Mouse (Mus musculus) adrenal gland, adult 18-20 months (tissue): Measurements from ENCODE around the gene Bhlhb9. TPM values are rescaled to one million over a fixed set of nuclear protein-coding genes. Genes with fewer than 3 reads are reported as not detected.

Source experiments
- DNase-seq, 2 experiments: peaks; one replicate each; pipeline ENCODE4 v3.0.0; 2021 to 2022; ENCODE audit warnings: low spot score in 2 of 2
- microRNA-seq, 2 experiments: library from miRNA; unstranded; fragments of <30 nt; microRNA quantifications; one replicate each; pipeline ENCODE4 v1.2.0; 2021; ENCODE audit warnings: borderline number of aligned reads in 2 of 2
- total RNA-seq, 2 experiments: library from RNA; stranded (reverse); gene quantifications; 1 replicate in 1 of 2; 2 replicates in 1 of 2; pipeline ENCODE4 v1.2.3; 2021

Gene Bhlhb9
- total RNA-seq, 2 experiments from 2014 or later = 13.9 to 14.9 TPM

- peak; percentile 32 to 35 for DNase-seq
These were observed 88.2 kb downstream of the Bhlhb9 start for GRCm38 (mm10) chrX:135885411-135886233.

- DNase-seq = peak in 1 of 2 experiments; percentile 7
These were observed 88.8 kb downstream of the Bhlhb9 start for GRCm38 (mm10) chrX:135886234-135886585.

GRCm38 (mm10) chrX:135916580-135916979 lies 119.2 kb downstream of the Bhlhb9 start:
- DNase-seq = no peak

GRCm38 (mm10) chrX:135917116-135917515 lies 119.7 kb downstream of the Bhlhb9 start:
- DNase-seq = no peak

GRCm38 (mm10) chrX:135922162-135922561 lies 124.8 kb downstream of the Bhlhb9 start:
- DNase-seq = no peak

GRCm38 (mm10) chrX:135925911-135926310 lies 128.5 kb downstream of the Bhlhb9 start:
- DNase-seq = no peak

- DNase-seq = no peak
These were observed 131.2 kb downstream of the Bhlhb9 start for GRCm38 (mm10) chrX:135928588-135928987.

GRCm38 (mm10) chrX:135936452-135936851 lies 139.1 kb downstream of the Bhlhb9 start:
- DNase-seq = no peak

Small RNAs within 50 kb of the gene (microRNA-seq; reads per million reads assigned to microRNA genes)
- gene Mir1970 = 0 reads per million in 2 experiments

Other genes with a start within 250 kb of the Bhlhb9 start
- gene Nxf7, start 198.8 kb upstream of the Bhlhb9 start, total RNA-seq = not detected
- gene Prame, start 169.9 kb upstream of the Bhlhb9 start, total RNA-seq = not detected
- not detected for gene Tcp11x2, start 103.8 kb upstream of the Bhlhb9 start, total RNA-seq
- not detected for gene Tmsb15a, start 72.3 kb upstream of the Bhlhb9 start, total RNA-seq
- gene Armcx5, start 54.9 kb upstream of the Bhlhb9 start, total RNA-seq = 10 to 100 TPM in 1 of 2 experiments, 1 to 10 TPM in 1; 7.1 to 20.0 TPM
- gene Gprasp1, start 54.9 kb upstream of the Bhlhb9 start, total RNA-seq = 100 to 1,000 TPM in 1 of 2 experiments, 10 to 100 TPM in 1; 83.7 to 124 TPM
- 10 to 100 TPM; 37.6 to 41.5 TPM for gene Gprasp2, start 41.4 kb downstream of the Bhlhb9 start, total RNA-seq
- gene Arxes2, start 196.2 kb downstream of the Bhlhb9 start, total RNA-seq = 10 to 100 TPM; 34.2 to 96.8 TPM
- 10 to 100 TPM in 1 of 2 experiments, 1 to 10 TPM in 1; 5.4 to 27.3 TPM for gene Arxes1, start 235.8 kb downstream of the Bhlhb9 start, total RNA-seq